Mouse (Mus musculus) lung, adult 2 months (tissue): Measurements from ENCODE around the gene Kctd12.

Experiments
- CTCF ChIP-seq: fragments of 200-500 bp; IDR thresholded peaks from 2 replicates; pipeline ENCODE4 v1.5.1; 2011; ENCODE audit warnings: mild to moderate bottlenecking, low read length, control low read depth; ENCODE audit not compliant: insufficient read depth
- POLR2A ChIP-seq: fragments of 200-500 bp; IDR thresholded peaks from 2 replicates; pipeline ENCODE4 v1.6.1; 2011; ENCODE audit warnings: low read depth, mild to moderate bottlenecking, control low read depth, low read length, borderline replicate concordance; ENCODE audit errors: extremely low read depth

DNA sequence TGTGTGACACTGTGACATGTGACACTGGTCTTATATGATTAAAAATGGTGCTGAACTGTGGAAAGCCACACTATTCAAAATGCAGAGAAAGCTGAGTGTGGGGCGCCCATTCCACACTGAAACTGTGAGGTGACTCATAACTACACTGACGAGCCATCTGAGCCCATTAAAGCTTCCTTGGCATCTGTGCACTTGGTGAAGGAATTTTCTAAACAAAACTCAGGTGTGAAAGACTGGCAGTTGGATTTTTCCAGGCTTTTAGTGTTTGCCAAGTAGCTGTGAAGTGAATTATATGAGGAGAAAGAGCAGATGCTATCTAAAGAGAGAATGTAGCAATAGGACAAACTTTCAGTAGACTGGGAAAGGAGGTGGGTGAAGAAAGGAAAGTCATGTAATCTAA lies 47.6 kb downstream of the Kctd12 start:
- no peak for TF ChIP-seq CTCF
- no peak for TF ChIP-seq POLR2A
